Mouse (Mus musculus) cortical plate, adult 2 months (tissue): ENCODE data around the gene B3galnt1. TPM values are rescaled to one million over a fixed set of nuclear protein-coding genes. Genes with fewer than 3 reads are reported as not detected.

ENCODE experiments used
- H3K27ac ChIP-seq: fragments of 200-500 bp; 2 replicates; pipeline ENCODE4 v1.5.1; 2012; ENCODE audit warnings: low read length, control low read depth, inconsistent platforms; ENCODE audit not compliant: insufficient read depth
- H3K4me1 ChIP-seq: fragments of 200-500 bp; 2 replicates; pipeline ENCODE4 v1.6.1; 2011; ENCODE audit warnings: low read length; ENCODE audit not compliant: control insufficient read depth, insufficient read depth
- H3K4me3 ChIP-seq: fragments of 200-500 bp; 2 replicates; pipeline ENCODE4 v1.5.1; 2011; ENCODE audit warnings: mild to moderate bottlenecking, low read length, control low read depth; ENCODE audit not compliant: insufficient read depth
- CTCF ChIP-seq: fragments of 200-500 bp; IDR thresholded peaks from 2 replicates; pipeline ENCODE4 v1.5.1; 2011; ENCODE audit warnings: mild to moderate bottlenecking, control low read depth, low read length; ENCODE audit not compliant: insufficient read depth; ENCODE audit errors: extremely low read depth
- POLR2A ChIP-seq: fragments of 200-500 bp; IDR thresholded peaks from 2 replicates; pipeline ENCODE4 v1.6.1; 2011; ENCODE audit warnings: mild to moderate bottlenecking, low read length, control low read depth; ENCODE audit not compliant: insufficient read depth; ENCODE audit errors: extremely low read depth
- polyA plus RNA-seq: library from polyadenylated mRNA; depleted of rRNA; stranded (reverse); fragments of >200 nt; gene quantifications from 2 replicates; pipeline ENCODE4 v1.2.3, GENCODE M21; 2012; rRNA removed

B3galnt1 gene
- polyA plus RNA-seq, result 45.9 and 49.0 TPM in 2 replicates

DNA sequence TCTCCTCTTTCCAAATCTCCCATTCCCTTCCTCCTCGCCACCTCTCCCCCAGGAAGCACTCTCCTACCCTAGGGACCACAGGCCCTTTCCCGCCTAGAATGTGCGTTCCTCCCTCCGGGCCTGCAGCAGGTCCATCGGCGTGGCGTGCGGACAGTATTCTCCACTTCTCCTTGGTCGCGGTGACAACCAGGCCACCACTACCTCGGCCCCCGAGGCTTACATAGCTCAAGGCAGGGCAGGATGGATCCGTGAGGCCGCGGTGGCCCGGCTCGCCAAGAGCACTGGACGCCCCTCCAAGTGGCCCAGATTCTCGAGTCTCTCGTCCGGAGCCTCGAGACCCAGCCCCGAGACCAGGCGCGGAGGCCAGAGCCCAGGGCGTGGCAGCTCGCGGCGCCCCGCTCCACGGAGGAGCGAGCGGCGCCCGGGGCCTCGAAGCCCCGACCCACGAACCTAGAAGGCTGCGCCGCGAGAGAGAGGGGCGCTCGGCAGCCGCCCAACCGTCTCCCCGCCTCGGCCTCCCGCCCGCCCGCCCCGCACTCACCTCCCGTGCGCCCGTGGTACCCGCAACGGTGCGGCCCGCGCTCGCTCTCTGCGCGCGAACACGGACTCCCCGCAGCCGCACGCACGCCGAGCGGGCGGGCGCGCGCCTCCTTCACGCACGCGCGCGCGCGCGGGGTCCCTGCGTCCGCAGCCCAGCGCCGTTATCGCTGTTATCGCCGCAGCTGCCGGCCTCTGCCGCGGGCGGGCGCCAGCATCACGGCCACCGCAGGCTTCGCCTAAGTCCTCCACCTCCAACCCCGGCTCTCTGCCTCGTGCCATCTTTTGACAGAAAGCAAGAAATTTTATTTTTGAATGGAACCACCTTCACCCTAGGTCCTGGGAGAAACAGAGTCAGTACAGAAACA is at the start of gene B3galnt1:
Gene B3galnt1, minus strand, starts transcription at position 700 of the 905 bp plus-strand sequence.
- Histone ChIP-seq H3K27ac (peak within 1 kb of the TSS; percentile 96), H3K4me1 (peaks cover 4% of the 10 kb centered on the region; the same call in 1 of the 2 replicates), H3K4me3 (peak within 1 kb of the TSS; percentile 95)
- TF ChIP-seq CTCF (no peak), POLR2A (no peak)

DNA sequence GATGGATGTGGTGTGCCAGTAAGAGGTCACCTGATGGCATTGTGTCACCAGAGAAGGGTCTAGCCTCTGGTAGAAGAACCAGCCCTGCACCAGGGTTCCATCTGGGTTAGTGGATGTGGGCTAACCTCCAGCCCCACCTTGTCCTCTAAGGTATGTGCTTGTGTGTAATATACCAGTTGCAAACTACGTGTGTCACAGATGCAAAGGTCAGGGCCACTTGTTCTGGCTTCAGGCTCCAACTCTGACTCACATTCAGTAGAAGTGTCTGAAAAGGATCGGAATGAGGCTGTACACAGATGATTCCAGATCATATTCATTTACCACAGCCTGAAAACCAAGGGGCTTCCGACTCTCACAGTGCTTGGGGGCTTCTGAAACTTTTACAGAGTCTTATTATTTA is 35.8 kb upstream of the B3galnt1 start:
- H3K4me3 ChIP-seq, result no peak overlapping the region
- 0 out of 2 replicates have a peak, but pooled peaks cover 1% of the 10 kb centered on the region for H3K4me1 ChIP-seq
- TF ChIP-seq CTCF, result no peak
- no peak for TF ChIP-seq POLR2A
- H3K27ac ChIP-seq, result no peak overlapping the region

DNA sequence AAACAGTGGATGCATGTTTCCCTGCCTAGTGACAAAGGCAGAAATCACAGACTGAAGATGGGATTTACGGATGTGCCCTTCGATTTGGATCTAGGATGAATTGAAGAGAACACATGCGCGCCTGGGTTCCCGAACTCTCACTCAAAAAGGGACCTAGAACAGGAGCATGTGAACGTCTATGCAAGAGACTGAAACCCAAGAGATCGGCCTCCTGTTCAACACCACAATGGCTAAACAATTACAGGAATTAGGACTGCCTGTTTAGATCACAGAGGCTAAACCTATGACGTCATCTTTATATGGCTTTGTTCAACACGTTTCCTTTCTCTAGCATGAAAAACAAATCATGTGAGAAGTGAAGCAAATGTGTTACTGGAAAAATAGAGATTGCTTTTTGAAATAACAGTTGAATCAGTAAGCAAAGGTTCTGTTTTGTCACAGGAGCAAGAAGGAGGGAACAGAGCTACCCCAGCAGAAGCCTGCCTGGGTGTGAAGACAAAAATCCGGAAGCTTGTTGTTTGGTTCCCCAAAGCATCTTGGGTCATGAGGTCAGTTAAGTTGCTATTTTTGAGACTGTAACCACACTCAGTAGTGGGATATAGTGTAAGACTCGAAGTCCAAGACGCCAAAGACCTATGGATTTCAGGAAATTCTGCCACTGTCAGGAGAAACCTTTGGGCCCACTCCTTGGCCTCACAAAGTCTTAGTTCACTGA is 35.1 kb upstream of the B3galnt1 start:
- 0 out of 2 replicates have a peak, but pooled peaks cover 1% of the 10 kb centered on the region for H3K4me1 ChIP-seq
- no peak overlapping the region; the same call in 1 of the 2 replicates for H3K27ac ChIP-seq
- no peak for TF ChIP-seq CTCF
- TF ChIP-seq POLR2A, result no peak
- no peak overlapping the region for H3K4me3 ChIP-seq

DNA sequence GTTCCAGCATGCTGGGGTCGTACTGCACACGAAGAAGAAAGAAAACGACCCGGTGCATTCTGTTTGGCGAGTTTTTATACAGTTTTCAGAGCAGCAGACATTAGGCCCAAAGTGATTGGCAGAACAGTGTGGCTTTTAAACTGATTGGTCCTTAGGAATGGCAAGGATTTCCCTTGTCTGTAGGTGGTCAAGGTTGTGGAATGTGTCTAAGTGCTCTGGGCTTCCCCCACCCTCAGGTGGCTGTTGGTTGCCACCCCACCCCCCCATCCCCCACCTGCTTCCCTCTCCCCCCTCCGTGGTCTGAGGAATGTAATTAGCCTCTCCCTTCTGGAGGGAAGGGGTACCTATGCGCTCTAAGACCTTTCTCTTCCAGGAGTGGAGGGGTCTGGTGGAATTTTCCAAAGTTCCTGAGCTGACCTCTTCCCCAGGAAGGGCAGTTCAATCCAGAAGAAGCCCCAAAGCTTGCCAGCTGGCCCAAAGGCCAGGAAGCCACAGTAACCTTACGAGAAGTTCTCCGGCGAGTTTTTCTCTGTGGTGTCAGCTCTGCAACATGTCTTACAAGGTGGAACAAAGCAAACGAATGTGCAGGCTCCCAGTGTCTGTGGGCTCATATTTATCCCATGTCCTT is 28.3 kb upstream of the B3galnt1 start:
- Histone ChIP-seq H3K4me1 (0 out of 2 replicates have a peak, but pooled peaks cover 1% of the 10 kb centered on the region), H3K4me3 (no peak overlapping the region), H3K27ac (no peak overlapping the region)
- no peak for TF ChIP-seq POLR2A
- TF ChIP-seq CTCF, result no peak

DNA sequence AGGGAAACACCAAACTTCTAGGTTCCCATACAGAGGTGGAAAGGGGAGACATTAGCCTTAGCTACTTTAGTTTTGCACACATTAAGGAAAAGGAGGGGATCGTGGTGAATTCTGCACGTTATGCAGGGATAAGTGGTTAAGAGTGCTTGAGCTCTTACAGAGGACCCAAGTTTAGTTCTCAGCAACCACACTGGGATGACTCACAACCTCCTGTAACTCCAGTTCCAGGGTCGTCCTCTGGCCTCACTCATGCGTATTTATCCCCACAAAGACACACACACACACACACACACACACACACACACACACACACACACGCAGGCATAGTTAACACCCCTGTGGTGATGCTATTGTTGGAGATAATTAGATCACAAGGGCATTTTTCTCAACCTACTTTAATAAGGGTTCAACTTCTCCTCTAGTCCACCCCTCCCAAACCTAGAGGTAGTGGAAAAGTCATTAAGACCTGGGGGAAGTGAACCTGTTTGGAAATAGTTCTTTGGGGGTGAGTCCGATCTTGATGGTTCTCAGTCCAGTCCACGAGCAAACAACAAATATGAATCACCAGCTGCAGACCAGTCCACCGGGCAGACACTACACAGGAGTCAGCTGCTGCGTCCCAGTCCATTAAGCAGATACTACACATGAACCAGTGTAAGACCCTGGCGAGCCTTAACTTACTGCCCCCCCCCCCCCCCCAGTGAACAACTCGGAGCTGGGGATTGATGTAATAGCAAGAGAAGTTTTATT is 27.6 kb upstream of the B3galnt1 start:
- TF ChIP-seq POLR2A (no peak), CTCF (no peak)
- H3K27ac ChIP-seq, result no peak overlapping the region
- no peak overlapping the region for H3K4me3 ChIP-seq
- 0 out of 2 replicates have a peak, but pooled peaks cover 1% of the 10 kb centered on the region for H3K4me1 ChIP-seq

DNA sequence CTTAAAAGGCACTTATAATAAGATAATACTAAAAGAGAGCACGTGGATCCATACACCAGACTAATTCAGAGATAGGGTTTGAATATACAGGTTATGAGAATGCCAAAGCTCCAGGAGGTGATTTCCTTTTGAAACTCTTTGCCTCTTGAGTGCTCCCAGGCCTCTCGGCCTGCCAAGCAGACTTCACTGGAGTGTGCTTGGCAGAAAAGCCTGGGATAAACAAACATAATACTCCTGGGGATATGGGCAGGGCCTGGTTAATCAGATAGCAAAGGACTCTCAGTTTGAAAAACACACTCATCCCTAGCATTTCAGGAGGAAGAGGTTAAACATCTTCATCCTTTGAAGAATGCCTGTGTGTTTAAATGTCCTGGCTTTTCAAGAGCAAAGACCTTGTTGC is 25.4 kb upstream of the B3galnt1 start:
- TF ChIP-seq CTCF (no peak), POLR2A (no peak)
- Histone ChIP-seq H3K27ac (no peak overlapping the region), H3K4me3 (no peak overlapping the region), H3K4me1 (no peaks in the 10 kb centered on the region)

DNA sequence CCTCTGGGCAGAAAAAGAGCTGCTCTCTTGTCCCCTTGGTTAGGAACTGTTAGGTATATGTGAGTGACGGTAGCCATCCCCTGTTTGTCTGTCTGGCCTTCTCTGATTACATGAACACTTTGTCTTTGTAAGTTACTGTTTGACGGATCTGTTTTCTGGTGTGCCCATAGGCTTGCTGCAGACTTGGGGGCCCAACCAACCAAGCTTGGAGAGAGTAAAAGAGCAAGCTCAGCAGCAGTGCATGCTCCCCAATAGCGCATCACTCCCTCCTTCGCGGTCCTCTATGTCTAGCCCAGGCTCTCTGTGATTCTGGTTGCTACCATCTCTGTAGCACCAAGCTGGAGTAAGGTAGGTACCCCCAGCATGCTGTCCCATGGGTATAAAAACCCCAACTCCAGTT is 9.1 kb upstream of the B3galnt1 start:
- Histone ChIP-seq H3K27ac (no peak overlapping the region), H3K4me3 (no peak overlapping the region), H3K4me1 (no peaks in the 10 kb centered on the region)
- no peak for TF ChIP-seq POLR2A
- no peak for TF ChIP-seq CTCF

DNA sequence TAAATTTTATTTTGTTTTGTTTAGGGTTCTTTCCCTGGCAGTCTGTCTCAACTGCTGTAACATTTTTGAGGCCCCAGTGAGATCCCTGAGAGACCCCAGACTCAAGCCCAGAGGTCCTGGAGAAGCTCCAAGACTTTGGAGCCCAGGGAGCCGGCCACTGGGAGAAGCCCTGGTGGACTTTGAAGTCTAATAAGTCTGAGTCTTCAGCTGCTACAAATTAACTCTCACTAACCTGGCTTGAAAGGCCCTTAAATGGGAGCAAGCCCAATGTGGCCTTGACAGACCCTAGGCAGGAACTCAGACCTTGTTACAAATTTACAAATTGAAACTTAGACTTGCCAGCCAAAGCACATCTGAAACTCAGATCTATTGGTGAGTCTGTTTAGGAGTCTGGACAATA is 8.7 kb upstream of the B3galnt1 start:
- TF ChIP-seq CTCF, result no peak
- no peak for TF ChIP-seq POLR2A
- Histone ChIP-seq H3K4me3 (no peak overlapping the region), H3K27ac (no peak overlapping the region), H3K4me1 (no peaks in the 10 kb centered on the region)

DNA sequence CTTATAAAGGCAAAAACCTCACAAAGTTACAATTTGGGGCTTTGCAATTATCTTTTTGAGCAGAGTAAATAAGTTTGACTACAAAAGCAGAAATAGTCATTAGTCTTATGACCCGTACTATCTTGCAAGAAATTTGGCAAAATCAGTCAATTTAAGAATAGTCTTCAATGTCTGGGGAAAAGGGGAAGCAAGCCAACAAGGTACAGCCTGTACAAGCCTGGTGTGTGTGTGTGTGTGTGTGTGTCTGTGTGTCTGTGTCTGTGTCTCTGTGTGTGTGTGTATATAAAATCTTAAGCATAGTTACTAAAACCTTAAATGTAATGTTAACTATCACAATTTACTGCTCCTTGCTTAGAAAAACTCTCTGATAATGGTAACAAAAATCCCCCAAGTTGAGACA is 8.2 kb upstream of the B3galnt1 start:
- TF ChIP-seq POLR2A (no peak), CTCF (no peak)
- Histone ChIP-seq H3K4me3 (no peak overlapping the region), H3K27ac (no peak overlapping the region), H3K4me1 (no peaks in the 10 kb centered on the region)
